10 mouse cellular contexts compared by ENCODE assay signal in genomic region chr14:103977769-103978168, GRCm38 (mm10).
"Had no signal": no experiment of that assay in that cellular context is flagged by ENCODE, and none has a peak within 500 bp of the region (broad histone marks: within the 10 kb centered on the region; RNA-seq: fewer than 3 reads in every experiment).

No protein-coding gene starts in this region.

- H3K36me3 ChIP-seq: limb, embryonic 12.5 days; midbrain, embryonic 13.5 days had no signal

- H3K4me2 ChIP-seq: limb, embryonic 12.5 days; lung, embryonic 14.5 days; midbrain, embryonic 13.5 days had no signal

- H3K27me3 ChIP-seq: limb, embryonic 12.5 days; midbrain, embryonic 13.5 days had no signal

- DNase-seq: kidney, adult 18-20 months; kidney, postnatal 36 days; liver; lung, embryonic 14.5 days; right cerebral cortex, postnatal 14 days; thymus, postnatal 36 days had no signal

- H3K27ac ChIP-seq: layer of hippocampus, adult 2 months; limb, embryonic 12.5 days; liver, embryonic 14.5 days; midbrain, embryonic 13.5 days had no signal

- ATAC-seq: midbrain, embryonic 13.5 days had no signal

- H3K4me1 ChIP-seq: limb, embryonic 12.5 days; midbrain, embryonic 13.5 days had no signal

- H3K4me3 ChIP-seq: layer of hippocampus, adult 2 months; limb, embryonic 12.5 days; midbrain, embryonic 13.5 days had no signal

- H3K9me3 ChIP-seq: limb, embryonic 12.5 days; midbrain, embryonic 13.5 days had no signal

- H3K9ac ChIP-seq: limb, embryonic 12.5 days; liver, embryonic 14.5 days; lung, embryonic 14.5 days; midbrain, embryonic 13.5 days had no signal
